ENCODE assay signal across 9 mouse cellular contexts in genomic region chr4:95871216-95871881, GRCm38 (mm10).
DNase-seq lines count a peak whose midpoint lies in the region; ATAC-seq and TF ChIP-seq lines count a peak whose summit lies in the region.
"Had no signal": no experiment of that assay in that cellular context is flagged by ENCODE, and none has a peak within 500 bp of the region (broad histone marks: within the 10 kb centered on the region; RNA-seq: fewer than 3 reads in every experiment).

No protein-coding gene starts in this region.

- H3K9ac ChIP-seq in forebrain, embryonic 16.5 days (replicated peaks; ENCODE audit: low read depth, low read length): no peak overlapping the region
- H3K9ac ChIP-seq in hindbrain, embryonic 15.5 days: no peak overlapping the region
- H3K9ac ChIP-seq in midbrain, embryonic 11.5 days (ENCODE audit: low read length): no peak overlapping the region
- no peak overlapping the region for H3K9ac ChIP-seq in stomach, postnatal 0 days (ENCODE audit: low read length)
- H3K9ac ChIP-seq: embryonic facial prominence, embryonic 12.5 days had no signal

- no peak overlapping the region for H3K4me2 ChIP-seq in forebrain, embryonic 16.5 days (ENCODE audit: low read length)
- peak overlapping the region; percentile 21; the same call in 1 of the 2 replicates for H3K4me2 ChIP-seq in hindbrain, embryonic 15.5 days
- H3K4me2 ChIP-seq in midbrain, embryonic 11.5 days: no peak overlapping the region
- H3K4me2 ChIP-seq in stomach, postnatal 0 days (replicated peaks; ENCODE audit: low read depth): 0 out of 2 replicates have a peak overlapping the region, but pooled peaks have one; percentile 34
- H3K4me2 ChIP-seq: embryonic facial prominence, embryonic 12.5 days had no signal

- peak; percentile 74 for DNase-seq in testis, postnatal 10 days (ENCODE audit: low spot score)
- no peak for DNase-seq in testis, postnatal 14 days (ENCODE audit: low spot score)
- DNase-seq in c-Kit-positive CD71-positive TER-119-negative erythroid progenitor cells, embryonic 14.5 days (ENCODE audit: low read depth): peak; percentile 7
- DNase-seq in left cerebral cortex, adult 11 months (ENCODE audit: low spot score): peak; percentile 40
- DNase-seq in midbrain, embryonic 11.5 days (ENCODE audit: low spot score, missing footprints): peak; percentile 96
- DNase-seq in stomach, postnatal 0 days (ENCODE audit: low spot score): peak; percentile 44

- WGBS in forebrain, embryonic 16.5 days: 29% methylated on average over 6 of the region's 6 CpGs
- WGBS in hindbrain, embryonic 15.5 days: 37% methylated on average over 6 of the region's 6 CpGs
- WGBS in midbrain, embryonic 11.5 days: 31% methylated on average over 6 of the region's 6 CpGs
- 13% methylated on average over 6 of the region's 6 CpGs for WGBS in stomach, postnatal 0 days

- ATAC-seq in forebrain, embryonic 16.5 days: peak; percentile 69
- no peak for ATAC-seq in hindbrain, embryonic 15.5 days (ENCODE audit: low FRiP score, low read depth)
- ATAC-seq in midbrain, embryonic 11.5 days (ENCODE audit: low FRiP score): peak; percentile 35; the same call in 1 of the 2 replicates
- ATAC-seq in stomach, postnatal 0 days (ENCODE audit: low FRiP score, low TSS enrichment): no peak

- TF ChIP-seq CTCF in stomach, postnatal 0 days (IDR thresholded peaks at IDR 0.05; ENCODE audit: low read depth): peak; percentile 96

- no peaks in the 10 kb centered on the region for H3K27me3 ChIP-seq in forebrain, embryonic 16.5 days (replicated peaks; ENCODE audit: control insufficient read depth, insufficient read depth, low read length)
- no peaks in the 10 kb centered on the region for H3K27me3 ChIP-seq in hindbrain, embryonic 15.5 days
- H3K27me3 ChIP-seq in midbrain, embryonic 11.5 days (ENCODE audit: control insufficient read depth, insufficient read depth, low read length): no peaks in the 10 kb centered on the region
- H3K27me3 ChIP-seq in stomach, postnatal 0 days (ENCODE audit: control insufficient read depth, insufficient read depth, low read length): no peaks in the 10 kb centered on the region
- H3K27me3 ChIP-seq: embryonic facial prominence, embryonic 12.5 days had no signal

- H3K36me3 ChIP-seq in forebrain, embryonic 16.5 days (ENCODE audit: control insufficient read depth, insufficient read depth): no peaks in the 10 kb centered on the region
- H3K36me3 ChIP-seq in hindbrain, embryonic 15.5 days: no peaks in the 10 kb centered on the region
- H3K36me3 ChIP-seq in midbrain, embryonic 11.5 days (ENCODE audit: control insufficient read depth, insufficient read depth, low read length): no peaks in the 10 kb centered on the region
- no peaks in the 10 kb centered on the region for H3K36me3 ChIP-seq in stomach, postnatal 0 days (ENCODE audit: control insufficient read depth, insufficient read depth, low read length)
- H3K36me3 ChIP-seq: embryonic facial prominence, embryonic 12.5 days had no signal

- H3K27ac ChIP-seq in forebrain, embryonic 16.5 days (ENCODE audit: low read length): no peak overlapping the region
- H3K27ac ChIP-seq in hindbrain, embryonic 15.5 days (replicated peaks): no peak overlapping the region
- H3K27ac ChIP-seq in midbrain, embryonic 11.5 days (ENCODE audit: low read depth, low read length): no peak overlapping the region
- H3K27ac ChIP-seq in stomach, postnatal 0 days (replicated peaks): no peak overlapping the region
- H3K27ac ChIP-seq: embryonic facial prominence, embryonic 12.5 days had no signal

- no peak for TF ChIP-seq EP300 in stomach, postnatal 0 days (optimal IDR thresholded peaks at IDR 0.05)

- H3K4me3 ChIP-seq in forebrain, embryonic 16.5 days (replicated peaks; ENCODE audit: low read length): no peak overlapping the region
- no peak overlapping the region for H3K4me3 ChIP-seq in hindbrain, embryonic 15.5 days
- no peak overlapping the region for H3K4me3 ChIP-seq in midbrain, embryonic 11.5 days (ENCODE audit: low read depth, low read length)
- no peak overlapping the region for H3K4me3 ChIP-seq in stomach, postnatal 0 days (ENCODE audit: low read depth, low read length)
- H3K4me3 ChIP-seq: embryonic facial prominence, embryonic 12.5 days had no signal

- no peaks in the 10 kb centered on the region for H3K9me3 ChIP-seq in forebrain, embryonic 16.5 days (ENCODE audit: control insufficient read depth, low read length)
- H3K9me3 ChIP-seq in hindbrain, embryonic 15.5 days: no peaks in the 10 kb centered on the region
- H3K9me3 ChIP-seq in midbrain, embryonic 11.5 days (ENCODE audit: control insufficient read depth, low read length): no peaks in the 10 kb centered on the region
- H3K9me3 ChIP-seq in stomach, postnatal 0 days (ENCODE audit: control insufficient read depth, low read length): no peaks in the 10 kb centered on the region
- H3K9me3 ChIP-seq: embryonic facial prominence, embryonic 12.5 days had no signal

- H3K4me1 ChIP-seq in forebrain, embryonic 16.5 days (replicated peaks; ENCODE audit: control insufficient read depth, insufficient read depth, low read length): no peaks in the 10 kb centered on the region
- peaks cover 4% of the 10 kb centered on the region; the same call in 1 of the 2 replicates for H3K4me1 ChIP-seq in hindbrain, embryonic 15.5 days (replicated peaks)
- no peaks in the 10 kb centered on the region for H3K4me1 ChIP-seq in midbrain, embryonic 11.5 days (ENCODE audit: control insufficient read depth, insufficient read depth, low read length)
- H3K4me1 ChIP-seq in stomach, postnatal 0 days (replicated peaks; ENCODE audit: control insufficient read depth, insufficient read depth): no peaks in the 10 kb centered on the region

Comparison
In these comparisons a context has a peak if more than half of its experiments do, and no peak if none do; other contexts are left out.
1. ATAC-seq: peak in forebrain, embryonic 16.5 days (single experiment) and midbrain, embryonic 11.5 days (single experiment); none in hindbrain, embryonic 15.5 days (single experiment) and stomach, postnatal 0 days (single experiment).
2. H3K4me2 ChIP-seq: peak in hindbrain, embryonic 15.5 days (single experiment) and stomach, postnatal 0 days (single experiment); none in forebrain, embryonic 16.5 days (single experiment) and midbrain, embryonic 11.5 days (single experiment).